Mouse (Mus musculus): ENCODE data around the gene Foxn2. TPM values are rescaled to one million over a fixed set of nuclear protein-coding genes. Genes with fewer than 3 reads are reported as not detected.
"Not testable (repeated sequence)": the region's sequence is repeated elsewhere in the genome, so short reads cannot be mapped to it uniquely, and the experiment has no call there.

Foxn2 gene
- polyA plus RNA-seq, 1 experiment = 35.4 TPM

DNA sequence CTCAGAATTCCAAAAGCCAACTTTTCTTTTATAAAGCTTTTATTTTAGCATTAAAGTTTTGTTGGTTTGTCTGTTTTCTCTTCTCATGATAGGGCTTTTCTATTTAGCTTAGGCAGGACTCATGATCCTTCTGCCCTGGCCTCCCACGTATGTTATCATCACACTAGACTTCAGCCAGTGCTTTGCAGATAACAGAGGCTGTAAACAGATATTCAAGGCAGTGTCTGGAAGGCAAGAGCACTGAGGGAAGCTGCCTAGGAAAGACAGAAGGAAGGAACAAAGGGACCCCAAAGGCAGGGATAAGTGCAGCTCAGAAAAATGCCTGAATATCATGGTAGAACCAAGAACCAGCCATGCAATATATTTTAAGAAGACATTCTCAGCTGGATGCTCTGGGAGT, 26.1 kb downstream of the Foxn2 start:
- no peak overlapping the region for H3K9ac ChIP-seq (ENCODE audit: low read depth, poor library complexity, severe bottlenecking)
- no peaks in the 10 kb centered on the region for H3K4me1 ChIP-seq (ENCODE audit: control insufficient read depth, insufficient read depth, low read length)
- H3K27ac ChIP-seq (ENCODE audit: insufficient read depth, low read length) = no peak overlapping the region
- peaks cover 35% of the 10 kb centered on the region for H3K9me3 ChIP-seq (replicated peaks; ENCODE audit: control insufficient read depth, insufficient read depth, low read length, poor library complexity, severe bottlenecking)
- no peaks in the 10 kb centered on the region for H3K27me3 ChIP-seq (ENCODE audit: control insufficient read depth, insufficient read depth, low read length, poor library complexity, severe bottlenecking)
- H3K4me3 ChIP-seq (ENCODE audit: low read depth, low read length) = no peak overlapping the region
- peaks cover 26% of the 10 kb centered on the region for H3K36me3 ChIP-seq (ENCODE audit: control insufficient read depth, insufficient read depth, low read length, poor library complexity, severe bottlenecking)
- no peak for TF ChIP-seq EP300 (IDR thresholded peaks at IDR 0.05; ENCODE audit: insufficient read depth, low read depth, low read length)
- no peak for TF ChIP-seq CTCF (IDR thresholded peaks at IDR 0.05; ENCODE audit: low read depth, low read length)
- TF ChIP-seq POLR2A (IDR thresholded peaks at IDR 0.05; ENCODE audit: insufficient read depth, low read length) = no peak

DNA sequence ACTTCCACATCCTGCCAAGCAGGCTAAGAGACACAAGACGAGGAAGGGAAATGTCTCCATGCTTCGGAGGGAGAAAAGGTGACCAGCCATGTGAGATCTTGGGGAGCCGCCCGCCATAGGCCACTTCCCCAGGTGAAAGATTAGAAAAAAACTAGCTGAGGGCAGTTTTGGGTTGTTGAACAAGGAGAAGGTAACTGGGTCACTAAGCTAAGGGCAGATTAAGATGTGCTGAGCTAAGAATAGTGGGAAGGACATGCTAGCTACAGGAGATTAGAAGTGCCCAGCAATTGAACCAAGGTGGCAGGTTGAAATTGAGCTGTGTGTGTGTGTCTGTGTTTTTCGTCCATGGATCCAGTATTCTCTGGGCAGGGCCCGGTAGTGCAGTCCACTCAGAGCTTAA, 27.2 kb downstream of the Foxn2 start:
- Histone ChIP-seq H3K36me3 (ENCODE audit: control insufficient read depth, insufficient read depth, low read length, poor library complexity, severe bottlenecking) (peaks cover 23% of the 10 kb centered on the region), H3K27ac (ENCODE audit: insufficient read depth, low read length) (0 out of 2 replicates have a peak overlapping the region, but pooled peaks have one; percentile 40), H3K4me1 (ENCODE audit: control insufficient read depth, insufficient read depth, low read length) (no peaks in the 10 kb centered on the region), H3K4me3 (ENCODE audit: low read depth, low read length) (no peak overlapping the region), H3K27me3 (ENCODE audit: control insufficient read depth, insufficient read depth, low read length, poor library complexity, severe bottlenecking) (no peaks in the 10 kb centered on the region), H3K9me3 (replicated peaks; ENCODE audit: control insufficient read depth, insufficient read depth, low read length, poor library complexity, severe bottlenecking) (peaks cover 35% of the 10 kb centered on the region), H3K9ac (ENCODE audit: low read depth, poor library complexity, severe bottlenecking) (no peak overlapping the region)
- TF ChIP-seq EP300 (IDR thresholded peaks at IDR 0.05; ENCODE audit: insufficient read depth, low read depth, low read length) (no peak), CTCF (IDR thresholded peaks at IDR 0.05; ENCODE audit: low read depth, low read length) (no peak), POLR2A (IDR thresholded peaks at IDR 0.05; ENCODE audit: insufficient read depth, low read length) (no peak)

DNA sequence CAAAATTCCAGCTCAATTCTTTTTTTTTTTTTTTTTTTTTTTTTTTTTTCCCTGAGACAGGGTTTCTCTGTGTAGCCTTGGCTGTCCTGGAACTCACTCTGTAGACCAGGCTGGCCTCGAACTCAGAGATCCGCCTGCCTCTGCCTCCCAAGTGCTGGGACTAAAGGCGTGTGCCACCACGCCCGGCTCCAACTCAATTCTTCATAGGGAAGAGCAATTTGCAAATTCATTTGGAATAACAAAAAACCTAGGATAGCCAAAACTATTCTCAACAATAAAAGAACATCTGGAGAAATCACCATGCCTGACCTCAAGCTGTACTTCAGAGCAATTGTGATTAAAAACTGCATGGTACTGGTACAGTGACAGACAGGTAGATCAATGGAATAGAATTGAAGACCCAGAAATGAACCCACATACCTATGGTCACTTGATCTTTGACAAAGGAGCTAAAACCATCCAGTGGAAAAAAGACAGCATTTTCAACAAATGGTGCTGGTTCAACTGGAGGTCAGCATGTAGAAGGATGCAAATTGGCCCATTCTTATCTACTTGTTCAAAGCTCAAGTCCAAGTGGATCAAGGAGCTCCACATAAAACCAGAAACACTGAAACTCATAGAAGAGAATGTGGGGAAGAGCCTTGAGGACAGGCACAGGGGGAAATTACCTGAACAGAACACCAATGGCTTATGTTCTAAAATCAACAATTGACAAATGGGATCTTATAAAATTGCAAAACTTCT, 28.3 kb downstream of the Foxn2 start:
- Histone ChIP-seq H3K9me3 (replicated peaks; ENCODE audit: control insufficient read depth, insufficient read depth, low read length, poor library complexity, severe bottlenecking) (peaks cover 40% of the 10 kb centered on the region), H3K36me3 (ENCODE audit: control insufficient read depth, insufficient read depth, low read length, poor library complexity, severe bottlenecking) (peaks cover 20% of the 10 kb centered on the region)
- not testable (repeated sequence) for H3K9ac ChIP-seq (ENCODE audit: low read depth, poor library complexity, severe bottlenecking); H3K4me3 ChIP-seq (ENCODE audit: low read depth, low read length); H3K27me3 ChIP-seq (ENCODE audit: control insufficient read depth, insufficient read depth, low read length, poor library complexity, severe bottlenecking); H3K4me1 ChIP-seq (ENCODE audit: control insufficient read depth, insufficient read depth, low read length); H3K27ac ChIP-seq (ENCODE audit: insufficient read depth, low read length)

DNA sequence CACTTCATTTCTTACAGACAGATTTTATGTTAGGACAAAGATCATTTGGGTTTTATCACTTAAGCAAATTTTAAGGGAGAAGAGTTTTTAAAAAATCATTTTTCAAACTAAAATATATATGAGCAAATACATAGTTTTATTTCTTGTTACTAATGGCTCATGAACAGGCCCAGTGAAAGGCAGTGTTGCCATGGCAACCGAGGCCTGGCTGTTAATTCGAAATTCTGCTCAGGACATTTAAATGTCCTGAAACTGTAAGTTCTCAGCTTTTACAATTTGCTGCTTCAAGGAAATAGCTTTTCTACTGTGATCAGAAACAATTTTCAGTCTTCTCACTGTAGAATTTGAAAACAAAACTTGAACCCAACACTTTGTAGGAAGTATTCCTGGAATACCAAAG, 33.3 kb downstream of the Foxn2 start:
- no peak overlapping the region for H3K4me3 ChIP-seq (ENCODE audit: low read depth, low read length)
- H3K27ac ChIP-seq (ENCODE audit: insufficient read depth, low read length) = no peak overlapping the region
- H3K9me3 ChIP-seq (replicated peaks; ENCODE audit: control insufficient read depth, insufficient read depth, low read length, poor library complexity, severe bottlenecking) = peaks cover 31% of the 10 kb centered on the region
- no peaks in the 10 kb centered on the region for H3K4me1 ChIP-seq (ENCODE audit: control insufficient read depth, insufficient read depth, low read length)
- no peak for TF ChIP-seq POLR2A (IDR thresholded peaks at IDR 0.05; ENCODE audit: insufficient read depth, low read length)
- no peak for TF ChIP-seq CTCF (IDR thresholded peaks at IDR 0.05; ENCODE audit: low read depth, low read length)
- no peak for TF ChIP-seq EP300 (IDR thresholded peaks at IDR 0.05; ENCODE audit: insufficient read depth, low read depth, low read length)
- H3K27me3 ChIP-seq (ENCODE audit: control insufficient read depth, insufficient read depth, low read length, poor library complexity, severe bottlenecking) = no peaks in the 10 kb centered on the region
- no peak overlapping the region for H3K9ac ChIP-seq (ENCODE audit: low read depth, poor library complexity, severe bottlenecking)
- H3K36me3 ChIP-seq (ENCODE audit: control insufficient read depth, insufficient read depth, low read length, poor library complexity, severe bottlenecking) = peaks cover 12% of the 10 kb centered on the region

DNA sequence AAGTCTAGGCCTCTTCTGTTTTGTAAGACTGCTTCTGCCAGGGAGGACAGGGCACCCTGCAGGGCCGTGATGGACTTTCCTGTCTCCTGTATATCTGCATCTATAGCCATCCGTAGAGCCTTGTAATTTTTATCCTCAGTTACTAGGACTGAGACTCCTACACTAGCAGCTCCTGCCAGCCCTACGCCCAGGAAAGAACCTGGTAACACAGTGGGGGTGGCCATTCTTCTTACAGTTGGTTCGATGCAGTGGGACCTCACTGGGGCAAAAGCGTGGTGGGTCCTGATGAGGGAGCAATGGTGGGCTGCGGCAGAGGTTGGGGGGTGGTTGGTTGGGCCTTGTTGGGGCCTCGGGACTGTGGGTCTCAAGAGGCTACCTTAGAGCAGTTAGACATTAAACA, 36.7 kb downstream of the Foxn2 start:
- H3K4me1 ChIP-seq (ENCODE audit: control insufficient read depth, insufficient read depth, low read length) = no peaks in the 10 kb centered on the region
- H3K4me3 ChIP-seq (ENCODE audit: low read depth, low read length) = no peak overlapping the region
- no peaks in the 10 kb centered on the region for H3K27me3 ChIP-seq (ENCODE audit: control insufficient read depth, insufficient read depth, low read length, poor library complexity, severe bottlenecking)
- no peak overlapping the region for H3K9ac ChIP-seq (ENCODE audit: low read depth, poor library complexity, severe bottlenecking)
- peaks cover 7% of the 10 kb centered on the region for H3K36me3 ChIP-seq (ENCODE audit: control insufficient read depth, insufficient read depth, low read length, poor library complexity, severe bottlenecking)
- H3K27ac ChIP-seq (ENCODE audit: insufficient read depth, low read length) = 0 out of 2 replicates have a peak overlapping the region, but pooled peaks have one; percentile 16
- TF ChIP-seq CTCF (IDR thresholded peaks at IDR 0.05; ENCODE audit: low read depth, low read length) (no peak), EP300 (IDR thresholded peaks at IDR 0.05; ENCODE audit: insufficient read depth, low read depth, low read length) (no peak), POLR2A (IDR thresholded peaks at IDR 0.05; ENCODE audit: insufficient read depth, low read length) (no peak)
- H3K9me3 ChIP-seq (replicated peaks; ENCODE audit: control insufficient read depth, insufficient read depth, low read length, poor library complexity, severe bottlenecking) = peaks cover 12% of the 10 kb centered on the region

DNA sequence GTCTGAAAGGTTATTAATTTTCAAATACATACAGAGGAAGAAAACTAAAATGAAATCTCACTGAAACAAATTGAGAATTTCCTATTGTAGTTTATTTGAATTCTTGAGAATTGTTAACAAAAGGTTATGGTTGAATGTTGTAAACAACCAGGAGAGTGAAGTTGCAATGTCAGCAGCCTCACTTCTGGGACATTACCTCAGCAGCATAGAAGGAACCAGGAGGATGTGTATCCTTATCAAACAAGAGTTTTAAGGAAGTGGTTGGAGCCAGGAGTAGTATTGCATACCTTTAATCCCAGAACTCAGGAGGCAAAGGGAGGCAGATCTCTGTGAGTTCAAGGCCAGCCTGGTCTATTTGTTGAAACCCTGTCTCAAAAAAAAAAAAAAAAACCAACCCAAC, 37.2 kb downstream of the Foxn2 start:
- Histone ChIP-seq H3K36me3 (ENCODE audit: control insufficient read depth, insufficient read depth, low read length, poor library complexity, severe bottlenecking) (peaks cover 7% of the 10 kb centered on the region), H3K27me3 (ENCODE audit: control insufficient read depth, insufficient read depth, low read length, poor library complexity, severe bottlenecking) (no peaks in the 10 kb centered on the region), H3K4me3 (ENCODE audit: low read depth, low read length) (no peak overlapping the region), H3K9me3 (replicated peaks; ENCODE audit: control insufficient read depth, insufficient read depth, low read length, poor library complexity, severe bottlenecking) (peaks cover 12% of the 10 kb centered on the region), H3K4me1 (ENCODE audit: control insufficient read depth, insufficient read depth, low read length) (no peaks in the 10 kb centered on the region), H3K9ac (ENCODE audit: low read depth, poor library complexity, severe bottlenecking) (no peak overlapping the region), H3K27ac (ENCODE audit: insufficient read depth, low read length) (no peak overlapping the region)
- TF ChIP-seq CTCF (IDR thresholded peaks at IDR 0.05; ENCODE audit: low read depth, low read length) (no peak), POLR2A (IDR thresholded peaks at IDR 0.05; ENCODE audit: insufficient read depth, low read length) (no peak)
